Mouse (Mus musculus) cerebellum, postnatal 36 days (tissue): ENCODE data around the gene Dmgdh.

Experiments
- DNase-seq, 2 experiments: peaks; one replicate each; pipeline ENCODE4 v3.0.0; 2021 to 2022; ENCODE audit warnings: mixed read lengths in 2 of 2

Dmgdh gene

DNA sequence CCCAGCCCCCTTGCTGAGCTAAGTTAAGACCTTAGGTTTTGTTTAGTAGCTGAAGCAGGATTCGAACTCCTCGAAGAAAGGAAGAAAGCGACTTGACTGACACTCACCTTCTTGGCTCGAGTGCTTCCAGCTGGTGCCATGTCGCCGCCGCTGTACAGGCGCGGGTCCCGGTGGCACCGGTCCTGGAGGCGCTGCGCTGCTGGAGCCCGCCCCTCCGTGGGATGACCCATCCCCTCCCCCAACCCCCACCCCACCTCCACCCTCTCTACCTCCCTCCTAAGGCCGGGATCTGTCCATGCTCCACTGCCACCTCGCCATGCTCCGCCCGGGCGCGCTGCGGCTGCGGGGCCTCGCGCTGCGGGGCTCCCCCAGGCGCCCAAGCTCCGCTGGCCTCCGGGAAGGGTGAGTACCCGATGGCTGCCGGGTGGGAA lies at the start of gene Dmgdh, which contains the start of gene Bhmt2:
Dmgdh (plus strand) TSS at position 303 of the 431 bp plus-strand sequence.
Bhmt2 (minus strand) TSS at position 172 of the 431 bp plus-strand sequence.
- DNase-seq, result no peak

DNA sequence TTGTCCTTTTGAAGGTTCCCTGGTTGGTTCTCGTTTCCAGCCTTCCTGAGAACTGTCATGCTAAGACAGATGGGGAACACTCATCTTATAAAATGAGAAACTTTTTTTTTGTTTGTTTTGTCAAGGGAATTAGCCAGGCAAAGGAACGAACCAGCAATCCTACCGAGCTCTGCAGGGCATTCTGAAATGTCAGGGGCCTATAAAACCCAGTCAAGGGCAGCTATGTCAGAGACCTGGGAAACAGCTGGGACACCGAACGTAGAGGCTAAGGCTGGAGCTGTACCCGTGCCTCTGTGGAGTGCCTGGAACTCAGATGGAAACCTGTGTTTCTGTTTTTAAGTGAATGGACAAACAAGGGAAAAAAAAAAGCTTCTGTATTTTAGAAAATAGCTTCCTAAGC lies 45.4 kb upstream of the Dmgdh start:
- no peak for DNase-seq

DNA sequence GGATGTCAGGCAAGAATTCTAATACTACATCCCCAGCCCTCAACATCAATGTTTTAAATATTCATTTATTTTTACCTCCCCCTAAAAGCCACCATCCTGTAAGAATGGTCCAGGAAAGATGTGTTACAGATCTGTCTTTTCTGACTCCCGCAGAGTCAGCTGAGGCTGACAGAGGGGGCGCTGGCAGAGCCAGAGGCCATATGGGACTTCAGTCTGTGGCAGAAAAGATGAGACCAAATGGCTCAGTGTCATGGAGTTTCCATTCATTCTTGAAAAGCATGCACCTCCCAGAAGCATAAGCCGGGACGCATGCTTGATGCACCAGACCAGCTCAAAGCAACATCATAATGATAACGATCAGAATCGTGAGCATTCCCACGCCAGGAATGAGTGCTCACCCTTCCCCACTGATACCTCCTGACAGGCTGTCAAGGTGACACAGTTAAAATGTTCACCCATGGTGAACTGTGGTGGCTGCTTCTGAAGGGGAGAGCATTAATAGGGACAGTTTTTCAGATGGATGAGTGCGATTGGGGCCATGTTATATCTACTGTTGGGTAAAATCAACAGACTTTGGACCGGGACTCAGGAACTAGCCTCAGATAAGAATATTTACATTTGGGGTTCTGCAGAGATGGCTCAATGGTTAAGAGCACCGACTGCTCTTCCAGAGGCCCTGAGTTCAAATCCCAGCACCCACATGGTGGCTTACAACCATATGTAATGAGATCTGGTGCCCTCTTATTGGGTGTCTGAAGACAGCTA lies 43.1 kb upstream of the Dmgdh start:
- DNase-seq, result peak; percentile 55 to 57

DNA sequence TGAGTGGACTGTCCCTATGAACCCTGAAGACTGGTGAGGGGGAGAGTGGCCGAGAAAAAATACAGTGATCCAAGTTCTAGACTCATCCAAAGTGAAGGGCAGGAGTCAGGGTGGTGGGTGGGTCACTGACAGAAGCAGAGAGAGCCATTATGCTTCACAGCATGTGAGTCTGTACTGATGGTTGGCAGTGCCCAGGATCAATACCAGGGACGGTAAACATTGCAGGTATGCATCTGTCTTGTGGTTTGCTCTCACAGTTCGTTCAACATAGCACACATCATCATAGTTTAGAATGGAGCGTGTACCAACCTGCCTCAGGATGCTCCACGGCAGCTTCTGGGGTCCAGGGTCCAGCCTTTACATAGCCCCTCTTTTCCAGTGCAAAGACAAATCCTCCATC lies 41.3 kb upstream of the Dmgdh start:
- DNase-seq, result no peak

DNA sequence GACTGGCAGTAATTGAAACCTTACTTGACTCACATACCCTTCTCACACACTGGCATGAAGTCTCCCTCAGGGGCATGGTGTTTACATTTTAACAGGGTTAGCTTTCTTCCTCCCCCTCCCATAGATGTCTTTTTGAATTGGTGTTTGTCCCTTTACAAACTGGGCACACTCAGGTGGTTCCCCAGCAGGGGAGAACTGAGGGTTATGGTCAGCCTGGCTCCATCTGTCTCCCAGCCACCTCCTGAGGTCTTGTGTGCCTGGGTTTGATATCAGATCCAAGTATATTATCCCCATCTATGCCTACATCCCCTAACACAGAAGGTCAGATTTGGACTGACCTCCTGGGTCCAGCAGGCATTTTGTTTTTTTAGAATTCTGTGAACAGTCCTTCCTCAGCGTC lies 37.7 kb upstream of the Dmgdh start:
- peak; percentile 53 for DNase-seq

DNA sequence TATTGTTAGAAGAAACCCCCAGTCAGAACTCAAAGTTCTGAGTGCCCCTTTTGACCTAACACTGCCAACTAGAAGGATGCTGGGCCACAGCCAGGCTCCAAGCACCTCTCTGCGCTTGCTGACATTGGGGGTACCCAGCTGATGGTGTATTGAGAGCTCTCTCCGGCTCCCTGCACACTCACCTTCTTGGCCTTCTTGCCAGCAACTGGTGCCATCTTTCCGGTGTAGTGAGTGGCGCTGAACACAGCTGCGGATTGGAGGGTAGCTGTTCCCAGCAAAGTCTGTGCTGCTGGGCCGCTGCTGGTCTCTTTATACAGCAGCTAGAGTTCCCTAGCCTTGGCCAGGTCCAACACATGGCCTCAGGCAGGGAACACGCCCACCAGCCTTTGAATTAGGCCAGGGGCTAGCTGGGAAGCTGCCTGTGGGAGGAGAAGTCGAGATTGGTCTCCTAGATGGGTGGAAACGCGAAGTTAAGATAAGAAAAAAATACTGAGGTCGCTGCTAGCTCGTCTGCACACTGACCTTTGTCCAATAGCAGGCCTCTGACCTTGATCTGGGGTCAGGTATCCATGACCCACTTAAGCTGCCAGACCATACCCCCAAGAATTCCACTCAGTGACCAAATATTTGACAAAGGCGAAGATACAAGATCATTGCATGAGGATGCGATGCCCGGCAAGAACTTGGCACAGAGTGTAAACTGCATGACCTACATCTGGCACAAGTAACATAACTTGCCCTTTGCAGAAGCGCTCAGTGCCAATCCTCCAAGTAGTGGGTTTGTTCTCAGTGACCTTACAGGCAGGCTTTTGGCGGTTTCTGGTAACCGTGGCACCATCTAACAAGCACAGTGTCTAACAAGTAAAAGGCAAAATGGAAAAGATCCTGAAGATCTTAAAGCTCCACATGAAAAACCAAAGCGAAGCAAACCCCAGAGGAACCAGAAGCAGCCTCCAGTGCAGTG lies 36.7 kb upstream of the Dmgdh start, which contains the start of gene Bhmt:
Bhmt (minus strand) TSS at position 680 of the 964 bp plus-strand sequence.
- DNase-seq, result no peak

DNA sequence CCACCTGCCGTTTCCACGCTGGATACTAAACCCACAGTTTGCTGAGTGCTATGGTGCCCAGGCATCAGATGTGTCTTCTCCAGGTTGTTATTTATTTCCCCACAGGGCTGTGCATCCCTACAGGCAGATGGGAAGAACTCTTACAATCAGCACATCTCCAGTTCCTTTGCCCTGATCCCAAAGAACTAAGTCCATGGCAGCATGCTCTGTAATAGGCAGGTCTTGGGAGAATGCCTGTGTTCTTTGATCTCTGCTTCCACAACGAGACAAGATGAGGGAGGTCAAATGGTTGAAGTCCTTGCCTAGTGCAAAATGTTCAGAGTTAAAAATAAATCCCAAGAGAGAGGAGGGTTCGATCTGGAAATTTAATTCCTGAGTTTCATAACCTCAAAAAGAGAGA lies 34.6 kb upstream of the Dmgdh start:
- no peak for DNase-seq

DNA sequence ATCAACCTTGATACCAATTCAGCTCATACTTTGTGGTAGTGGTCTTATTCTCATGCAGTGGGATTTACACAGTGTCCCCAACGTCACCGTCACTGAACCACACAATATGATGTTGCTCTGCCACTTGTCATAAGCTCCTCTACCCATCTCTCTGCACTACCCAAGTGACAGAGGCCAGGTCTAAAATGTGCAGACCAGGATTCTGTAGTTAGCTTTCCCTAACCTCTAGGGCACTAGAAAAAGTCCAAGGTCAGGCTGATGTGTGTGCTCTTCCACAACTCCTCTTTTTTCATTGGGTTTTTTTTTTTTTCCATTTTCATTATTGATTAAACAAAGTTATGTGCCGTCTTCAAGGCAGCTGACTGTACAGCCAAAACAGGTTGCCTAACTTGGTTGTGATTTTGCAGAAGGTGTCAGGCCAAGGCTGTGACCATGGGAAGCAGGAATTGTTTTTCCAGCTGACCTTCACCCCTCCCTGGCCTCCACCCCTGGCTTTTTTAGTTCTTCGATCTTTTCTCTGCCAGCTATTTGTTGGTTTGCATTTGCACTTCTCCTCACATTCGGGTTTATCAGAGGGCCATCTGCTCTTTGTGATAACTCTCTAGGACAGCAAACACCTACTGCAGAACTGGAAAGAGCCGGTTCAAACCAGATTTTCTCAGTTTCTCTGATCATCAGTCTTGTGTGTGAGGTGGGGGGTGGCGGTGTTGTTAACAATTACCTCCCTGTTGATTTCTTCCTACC lies 25.7 kb upstream of the Dmgdh start:
- no peak for DNase-seq

DNA sequence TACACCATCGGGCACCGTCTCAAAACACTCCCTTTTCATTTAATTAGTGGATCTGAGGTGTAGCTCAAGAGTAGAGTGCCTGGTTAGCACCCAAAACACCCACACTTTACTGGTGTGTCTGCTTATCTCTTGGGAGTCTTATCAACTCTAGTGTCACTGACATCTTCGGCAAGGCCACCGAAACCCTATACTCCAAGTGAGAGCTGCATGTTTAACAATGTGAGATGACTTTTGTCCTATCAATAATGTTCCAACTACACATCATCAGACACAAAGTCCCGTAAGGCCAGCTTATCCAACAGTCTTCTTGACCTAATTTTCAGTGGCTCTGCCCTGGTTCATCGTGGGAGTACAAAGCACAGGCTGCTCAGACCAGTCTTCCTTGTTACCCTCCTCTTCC lies 20.9 kb upstream of the Dmgdh start:
- DNase-seq, result no peak

DNA sequence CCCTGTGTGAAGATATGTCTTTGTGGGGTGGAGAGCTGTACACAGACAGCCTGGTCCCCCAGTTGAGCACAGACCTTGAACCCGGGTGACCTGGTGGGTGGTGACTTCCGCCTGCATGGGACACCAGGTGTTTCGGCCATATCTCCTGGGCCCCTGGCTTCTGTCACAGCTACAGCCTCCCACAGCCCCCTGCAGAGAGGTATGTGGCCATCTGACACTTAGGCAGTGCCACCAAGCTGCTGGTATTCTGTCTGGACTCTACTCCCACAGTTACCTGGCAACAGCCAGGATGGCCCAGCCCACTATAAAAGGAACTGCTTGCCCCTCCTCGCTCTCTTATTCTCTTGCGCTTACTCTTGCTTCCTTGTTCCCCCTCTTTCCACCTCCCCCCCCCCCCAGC lies 16.3 kb upstream of the Dmgdh start:
- DNase-seq, result peak; percentile 31 to 34

DNA sequence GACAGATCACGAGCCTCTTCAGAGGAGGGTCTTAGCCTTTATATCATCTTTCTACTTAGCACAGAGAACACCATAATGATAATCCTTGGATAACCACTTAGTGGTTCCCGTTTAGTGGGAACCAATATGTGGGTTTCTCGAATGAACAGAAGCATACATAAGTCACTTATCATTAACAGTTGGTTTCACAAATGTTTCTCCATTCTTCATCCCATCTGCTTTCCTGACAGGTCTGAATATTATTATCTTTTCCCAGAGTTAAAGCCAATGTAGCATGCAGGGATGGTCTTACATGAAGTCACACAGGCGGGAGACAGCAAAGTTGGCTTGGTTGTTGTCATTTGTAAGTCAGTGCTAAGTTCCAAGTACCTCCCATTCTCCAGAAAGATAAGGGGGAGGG lies 6.6 kb upstream of the Dmgdh start:
- no peak for DNase-seq

DNA sequence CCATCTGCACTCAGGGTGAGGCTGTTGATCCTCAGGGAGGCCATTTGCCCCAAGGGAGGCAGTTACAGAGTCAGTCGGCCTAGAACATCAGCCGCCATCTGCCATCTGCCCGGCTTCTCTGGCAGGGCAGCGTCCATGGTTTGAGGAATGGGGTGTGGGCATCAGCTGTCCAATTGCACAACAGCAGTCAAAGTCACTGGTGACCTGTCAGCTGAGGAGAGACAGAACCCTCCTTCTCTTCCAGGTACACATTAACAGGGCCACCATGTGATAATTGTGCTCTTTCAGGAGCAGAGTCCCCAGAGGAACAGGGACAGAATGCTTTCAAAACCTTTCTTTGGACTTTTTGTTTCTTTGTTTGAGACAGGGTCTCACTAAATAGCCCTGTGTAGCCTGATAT lies 1.9 kb upstream of the Dmgdh start:
- no peak for DNase-seq

DNA sequence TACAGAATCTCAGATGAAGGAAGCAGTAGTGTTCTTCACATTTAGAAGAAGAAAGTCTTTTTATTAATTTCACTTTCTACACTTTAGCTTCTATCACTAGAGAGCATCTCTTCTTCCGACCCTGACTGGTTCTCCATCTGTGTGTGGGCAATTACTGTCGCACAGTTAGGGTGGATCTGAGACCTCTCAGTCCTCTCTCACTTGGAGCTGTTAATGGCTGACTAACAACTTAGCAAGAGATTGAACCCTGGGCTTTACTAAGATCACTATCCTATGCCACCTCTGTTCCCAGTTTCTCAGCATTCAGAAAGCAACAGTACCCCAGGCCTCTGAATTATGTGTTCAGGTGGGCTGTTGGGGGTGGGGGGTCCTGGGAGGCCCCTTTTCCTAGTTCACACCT lies 937 bp upstream of the Dmgdh start:
- no peak for DNase-seq

DNA sequence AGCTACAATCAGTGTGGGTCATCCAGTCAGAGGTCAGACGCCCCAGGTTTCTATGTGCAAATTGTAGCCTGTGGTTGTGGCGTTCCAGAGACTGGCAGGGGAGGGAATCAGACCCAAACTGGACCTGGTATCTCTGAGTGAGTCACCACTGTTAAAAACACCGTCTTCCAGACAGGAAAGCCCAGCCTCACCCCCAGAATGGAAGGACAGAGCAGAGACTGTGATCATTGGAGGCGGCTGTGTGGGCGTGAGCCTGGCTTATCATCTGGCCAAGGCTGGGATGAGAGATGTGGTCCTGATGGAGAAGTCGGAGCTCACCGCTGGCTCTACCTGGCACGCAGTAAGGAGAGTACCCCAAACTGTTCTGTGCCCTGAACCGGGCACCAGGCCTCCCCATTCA lies 2.6 kb downstream of the Dmgdh start:
- no peak for DNase-seq

DNA sequence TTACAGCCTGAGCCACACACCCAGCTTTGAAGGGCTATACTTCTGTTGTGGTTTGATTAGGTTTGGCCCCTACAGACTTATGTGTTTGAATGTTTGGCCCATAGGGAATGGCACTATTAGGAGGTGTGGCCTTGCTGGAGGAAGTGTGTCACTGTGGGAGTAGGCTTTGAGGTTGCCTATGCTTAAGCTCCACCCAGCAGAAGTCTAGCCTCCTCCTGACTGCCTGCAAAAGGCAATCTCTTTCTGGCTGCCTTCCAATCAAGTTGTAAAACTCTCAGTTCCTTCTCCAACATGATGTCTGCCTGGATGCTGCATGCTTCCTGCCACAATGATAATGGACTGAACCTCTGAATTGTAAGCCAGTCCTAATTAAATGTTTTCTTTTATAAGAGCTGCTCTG lies 9.1 kb downstream of the Dmgdh start:
- DNase-seq, result no peak

DNA sequence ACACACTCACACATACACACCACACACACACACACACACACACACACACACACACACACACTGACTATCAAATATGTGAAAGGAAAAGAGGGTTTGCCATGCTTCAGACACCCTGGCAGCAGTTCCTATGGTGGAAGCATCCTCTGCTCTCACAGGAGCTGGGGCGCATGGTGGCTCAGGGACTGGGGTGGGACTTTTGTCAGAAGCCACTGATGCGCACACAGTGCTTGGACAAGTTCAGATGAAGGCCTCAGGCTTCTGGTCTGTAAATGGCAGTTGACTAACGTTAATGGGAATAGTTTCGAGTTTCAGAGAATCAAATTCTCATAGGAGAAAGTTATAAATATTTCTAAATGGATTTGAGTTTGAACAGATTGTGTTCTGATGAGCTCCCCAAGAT lies 11.0 kb downstream of the Dmgdh start:
- DNase-seq, result no peak

DNA sequence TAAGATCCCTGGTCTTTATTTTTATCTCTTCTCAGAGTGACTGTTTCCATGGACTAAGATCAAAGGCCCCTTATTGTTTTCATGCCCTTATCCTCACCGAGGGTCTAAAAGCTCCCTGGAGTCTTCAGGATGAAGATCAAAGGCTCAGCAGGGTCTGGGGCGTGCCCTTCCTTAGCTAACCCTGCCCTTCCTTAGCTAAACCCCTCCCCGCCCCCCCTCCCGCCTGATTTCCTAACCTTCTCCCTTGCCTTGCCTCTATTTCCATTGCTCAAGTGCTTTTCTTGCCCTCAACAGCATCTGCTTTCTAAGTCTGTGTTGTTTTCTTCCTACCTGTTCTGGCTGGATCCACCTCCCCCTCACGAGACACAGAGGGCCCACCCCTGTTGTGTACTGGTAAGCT lies 13.1 kb downstream of the Dmgdh start:
- no peak for DNase-seq

DNA sequence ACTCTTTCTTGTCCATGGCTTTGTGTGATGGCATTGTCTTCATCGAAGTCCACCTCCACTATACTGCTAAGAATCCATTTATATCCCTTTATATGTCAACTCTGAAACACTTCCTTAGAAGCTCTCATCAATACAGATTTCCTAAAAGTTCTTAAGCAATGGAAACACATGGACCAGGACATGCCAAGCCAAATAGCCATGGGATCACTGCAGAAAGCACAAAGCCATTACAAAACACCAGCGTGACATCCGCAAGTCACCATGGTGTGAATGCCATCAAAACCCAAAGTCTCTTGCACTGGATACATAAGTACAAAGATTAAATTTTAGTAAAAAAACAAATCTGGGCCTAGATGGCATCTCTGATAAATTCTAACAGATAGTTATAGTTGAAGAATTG lies 15.3 kb downstream of the Dmgdh start:
- no peak for DNase-seq

DNA sequence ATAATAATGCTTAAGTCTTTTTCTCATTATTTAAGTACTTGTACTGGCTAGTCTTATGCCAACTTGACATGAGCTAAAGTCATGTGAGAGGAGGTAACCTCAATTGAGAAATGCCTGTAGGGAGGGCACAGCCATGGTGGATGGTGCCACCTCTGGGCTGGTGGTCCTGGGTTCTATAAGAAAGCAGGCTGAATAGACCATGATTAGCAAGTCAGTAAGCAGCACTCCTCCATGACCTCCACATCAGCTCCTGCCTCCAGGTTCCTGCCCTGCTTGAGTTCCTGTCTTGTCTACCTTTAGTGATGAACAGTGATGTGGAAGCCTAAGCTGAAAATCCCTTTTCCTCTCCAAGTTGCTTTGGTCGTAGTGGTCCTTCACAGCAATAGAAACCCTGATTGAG lies 16.6 kb downstream of the Dmgdh start:
- no peak for DNase-seq

DNA sequence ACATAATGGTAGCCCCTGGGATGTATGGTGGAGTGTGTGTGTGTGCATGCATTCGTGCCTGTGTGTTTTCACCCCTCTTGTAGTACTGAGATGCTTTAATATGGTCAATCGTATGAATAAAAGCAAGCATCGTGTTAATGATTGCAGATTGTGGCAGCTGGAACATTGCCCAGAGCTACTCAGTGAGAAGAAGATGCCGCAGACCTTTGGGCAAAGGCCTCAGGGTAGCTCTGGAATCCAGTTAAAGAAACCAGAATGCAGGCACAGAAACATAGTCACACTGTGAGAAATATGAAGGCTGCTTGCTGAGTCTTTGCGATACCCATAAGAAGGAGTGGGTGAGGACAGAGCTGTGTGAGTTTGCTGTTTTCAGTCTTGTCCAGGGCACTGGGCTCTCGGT lies 24.6 kb downstream of the Dmgdh start:
- no peak for DNase-seq

DNA sequence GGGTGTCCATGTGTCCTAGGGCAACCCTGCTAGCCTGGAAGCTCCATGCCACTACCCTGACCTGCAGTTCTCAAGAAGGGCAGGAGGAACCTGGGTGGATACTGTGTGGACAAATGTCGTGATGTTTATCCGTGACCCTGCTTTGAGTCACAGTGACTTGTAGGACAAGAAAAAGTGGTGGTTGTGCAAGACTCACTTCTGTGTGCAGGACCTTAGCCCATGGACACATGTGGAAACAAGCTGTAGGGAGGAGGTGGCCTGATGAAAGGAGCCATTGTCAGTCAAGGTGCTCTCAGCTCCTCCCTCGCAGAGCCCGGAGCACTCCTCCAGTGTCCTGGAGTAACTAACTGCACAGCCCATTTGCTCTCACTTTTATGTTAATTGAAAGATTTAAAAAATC lies 31.5 kb downstream of the Dmgdh start:
- no peak for DNase-seq

DNA sequence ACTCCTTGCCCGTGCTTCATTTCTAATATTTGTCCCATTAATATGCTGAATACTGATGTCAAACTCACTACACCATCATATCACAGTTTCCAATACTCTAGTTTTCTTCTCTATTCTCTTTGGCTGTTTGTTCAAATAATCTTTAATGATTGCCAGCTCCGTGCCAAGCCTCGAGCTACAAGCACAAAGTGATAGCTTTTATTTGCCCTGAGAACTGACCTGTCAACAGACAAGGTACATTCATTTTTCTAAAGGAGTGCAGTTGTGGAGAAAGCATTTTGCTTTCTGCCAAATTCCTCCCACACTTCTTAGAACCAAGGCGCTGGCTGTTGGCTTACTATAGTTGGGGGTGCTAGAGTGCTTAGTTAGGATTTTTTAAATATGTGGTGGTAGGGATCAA lies 33.0 kb downstream of the Dmgdh start:
- DNase-seq, result no peak

DNA sequence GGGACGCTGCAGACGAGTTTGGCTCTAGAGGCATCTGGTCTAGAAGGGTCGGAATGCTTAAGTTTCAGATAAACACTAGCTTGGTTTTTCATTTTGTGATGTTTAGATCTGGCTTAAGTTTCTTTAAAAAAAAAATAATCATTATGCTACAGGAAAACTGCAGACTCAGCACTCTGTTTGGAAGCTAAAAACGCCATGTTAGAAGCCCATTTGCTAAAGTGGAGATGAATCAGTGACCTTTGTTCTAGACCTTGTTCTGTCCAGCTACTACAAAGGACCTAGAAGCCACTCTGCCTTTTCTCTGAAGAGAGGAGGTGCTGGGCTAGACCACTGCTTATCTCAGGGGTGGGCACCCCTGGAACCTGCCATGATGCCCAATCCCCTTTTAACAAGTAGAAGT lies 36.1 kb downstream of the Dmgdh start:
- no peak for DNase-seq
